Mouse (Mus musculus) stomach, postnatal 0 days (tissue): ENCODE measurements at regions not wholly inside any gene's neighbourhood (a gene's known extent, or its start where the extent isn't known, plus 50 kb on each side); places are given as distances from the start of the nearest gene placed in this dataset.
A peak's percentile ranks its signal among the peaks of the same experiment; 100 is the strongest.

ENCODE experiments used
- ATAC-seq: fragments of 200-750 bp; cut with Nextera tagmentation; 2 replicates; pipeline ENCODE4 v1.8.0; 2017; ENCODE audit not compliant: low FRiP score, low TSS enrichment
- DNase-seq: peaks from one replicate; pipeline ENCODE4 v3.0.0-alpha.2; 2016; ENCODE audit warnings: low spot score
- H3K27ac ChIP-seq: fragments of 300-500 bp; sonication (generic); replicated peaks from 2 replicates; pipeline ENCODE4 v1.5.1; 2014; ENCODE audit warnings: mild to moderate bottlenecking, control low read depth
- H3K27me3 ChIP-seq: fragments of 300-500 bp; sonication (generic); 2 replicates; pipeline ENCODE4 v1.6.1; 2014; ENCODE audit warnings: low read length; ENCODE audit not compliant: control insufficient read depth, insufficient read depth
- H3K36me3 ChIP-seq: fragments of 300-500 bp; sonication (generic); 2 replicates; pipeline ENCODE4 v1.6.1; 2014; ENCODE audit warnings: low read length, mixed read lengths; ENCODE audit not compliant: control insufficient read depth, insufficient read depth
- H3K4me1 ChIP-seq: fragments of 300-500 bp; sonication (generic); replicated peaks from 2 replicates; pipeline ENCODE4 v1.6.1; 2014; ENCODE audit warnings: antibody characterized with exemption; ENCODE audit not compliant: control insufficient read depth, insufficient read depth
- H3K4me2 ChIP-seq: fragments of 300-500 bp; sonication (generic); replicated peaks from 2 replicates; pipeline ENCODE4 v1.6.1; 2014; ENCODE audit warnings: low read depth, mild to moderate bottlenecking, control low read depth, moderate library complexity
- H3K4me3 ChIP-seq: fragments of 300-500 bp; sonication (generic); 2 replicates; pipeline ENCODE4 v1.5.1; 2014; ENCODE audit warnings: low read depth, low read length, control low read depth
- H3K9ac ChIP-seq: fragments of 300-500 bp; sonication (generic); 2 replicates; pipeline ENCODE4 v1.6.1; 2014; ENCODE audit warnings: mild to moderate bottlenecking, low read length, control low read depth, mixed read lengths
- H3K9me3 ChIP-seq: fragments of 300-500 bp; sonication (generic); 2 replicates; pipeline ENCODE4 v1.6.1; 2016; ENCODE audit warnings: low read length; ENCODE audit not compliant: control insufficient read depth
- CTCF ChIP-seq: IDR thresholded peaks from 2 replicates; pipeline ENCODE4 v1.5.1; 2016; ENCODE audit warnings: antibody characterized with exemption, low read depth, mild to moderate bottlenecking, moderate library complexity
- EP300 ChIP-seq: optimal IDR thresholded peaks from 2 replicates; pipeline ENCODE3; 2016; ENCODE audit warnings: antibody characterized with exemption
- WGBS: fragments of 180-500 bp; shearing (Covaris S2); extraction: QIAGEN DNeasy Blood & Tissue Kit; methylation state at CpG from one replicate; pipeline ENCODE4 v1.1.7; 2014; 5-methylcytosine and 5-hydroxymethylcytosine counted together

DNA sequence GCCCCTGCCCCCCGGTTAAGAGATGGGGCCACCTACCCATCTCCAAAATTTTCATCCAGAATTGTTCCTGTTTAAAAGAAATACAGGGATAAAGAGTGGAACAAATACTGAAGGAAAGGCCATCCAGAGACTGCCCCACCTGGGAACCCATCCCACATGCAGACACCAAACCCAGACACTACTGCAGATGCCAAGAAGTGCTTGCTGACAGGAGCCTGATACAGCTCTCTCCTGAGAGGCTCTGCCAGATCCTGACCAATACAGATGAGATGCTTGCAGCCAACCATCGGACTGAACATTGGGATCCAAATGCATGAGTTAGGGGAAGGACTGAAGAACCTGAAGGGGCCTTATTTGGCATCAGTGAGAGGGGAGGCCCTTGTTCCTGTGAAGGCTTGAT, 363.2 kb upstream of the Trib2 start:
- H3K27ac ChIP-seq: no peak overlapping the region
- no peak for ATAC-seq
- H3K4me1 ChIP-seq: no peaks in the 10 kb centered on the region
- H3K9ac ChIP-seq: no peak overlapping the region
- TF ChIP-seq EP300 (no peak), CTCF (no peak)
- 93% methylated on average over 2 of the region's 2 CpGs for WGBS
- DNase-seq: no peak
- no peaks in the 10 kb centered on the region for H3K36me3 ChIP-seq
- no peaks in the 10 kb centered on the region for H3K27me3 ChIP-seq
- H3K4me3 ChIP-seq: no peak overlapping the region
- no peaks in the 10 kb centered on the region for H3K9me3 ChIP-seq
- H3K4me2 ChIP-seq: no peak overlapping the region

DNA sequence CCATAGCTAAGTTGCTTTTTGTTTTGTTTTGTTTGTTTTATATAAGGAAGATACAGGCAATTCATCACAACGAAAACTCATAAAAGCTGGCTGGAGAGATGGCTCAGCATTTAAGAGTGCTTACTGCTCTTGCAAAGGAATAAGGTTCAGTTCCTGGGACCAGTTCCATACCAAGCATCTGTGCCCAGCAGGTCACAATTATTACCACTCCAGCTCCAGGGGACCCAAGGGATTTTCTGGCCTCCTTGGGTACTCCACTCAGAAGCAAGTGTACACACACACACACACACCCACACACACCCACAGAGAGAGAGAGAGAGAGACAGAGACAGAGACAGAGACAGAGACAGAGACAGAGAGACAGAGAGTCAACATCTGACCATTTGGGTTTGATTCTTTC, 359.6 kb upstream of the Trib2 start:
- H3K4me3 ChIP-seq: no peak overlapping the region
- no peaks in the 10 kb centered on the region for H3K9me3 ChIP-seq
- H3K9ac ChIP-seq: no peak overlapping the region
- WGBS: 89% methylated on average over 1 of the region's 1 CpGs
- no peak overlapping the region for H3K27ac ChIP-seq
- no peak for DNase-seq
- no peak overlapping the region for H3K4me2 ChIP-seq
- no peaks in the 10 kb centered on the region for H3K27me3 ChIP-seq
- no peak for TF ChIP-seq CTCF
- no peak for TF ChIP-seq EP300
- no peak for ATAC-seq
- no peaks in the 10 kb centered on the region for H3K4me1 ChIP-seq
- no peaks in the 10 kb centered on the region for H3K36me3 ChIP-seq

GRCm38 (mm10) chr12:16172176-16172575, 355.5 kb upstream of the Trib2 start:
- TF ChIP-seq EP300 (no peak), CTCF (no peak)
- WGBS: 68% methylated on average over 2 of the region's 2 CpGs
- ATAC-seq: no peak
- H3K36me3 ChIP-seq: no peaks in the 10 kb centered on the region
- no peak overlapping the region for H3K27ac ChIP-seq
- no peak overlapping the region for H3K4me3 ChIP-seq
- H3K9ac ChIP-seq: no peak overlapping the region
- no peaks in the 10 kb centered on the region for H3K9me3 ChIP-seq
- H3K4me1 ChIP-seq: peaks cover 4% of the 10 kb centered on the region; the same call in 1 of the 2 replicates
- no peak for DNase-seq
- no peak overlapping the region for H3K4me2 ChIP-seq
- H3K27me3 ChIP-seq: no peaks in the 10 kb centered on the region

- Histone ChIP-seq H3K4me1 (peaks cover 4% of the 10 kb centered on the region; the same call in 1 of the 2 replicates), H3K27me3 (no peaks in the 10 kb centered on the region), H3K9ac (no peak overlapping the region), H3K27ac (no peak overlapping the region), H3K4me3 (no peak overlapping the region), H3K9me3 (no peaks in the 10 kb centered on the region), H3K36me3 (no peaks in the 10 kb centered on the region), H3K4me2 (no peak overlapping the region)
- TF ChIP-seq CTCF (no peak), EP300 (no peak)
- DNase-seq (no peak), ATAC-seq (no peak)
- WGBS: 38% methylated on average over 5 of the region's 5 CpGs
Measured at GRCm38 (mm10) chr12:16171636-16172035, 354.9 kb upstream of the Trib2 start.

DNA sequence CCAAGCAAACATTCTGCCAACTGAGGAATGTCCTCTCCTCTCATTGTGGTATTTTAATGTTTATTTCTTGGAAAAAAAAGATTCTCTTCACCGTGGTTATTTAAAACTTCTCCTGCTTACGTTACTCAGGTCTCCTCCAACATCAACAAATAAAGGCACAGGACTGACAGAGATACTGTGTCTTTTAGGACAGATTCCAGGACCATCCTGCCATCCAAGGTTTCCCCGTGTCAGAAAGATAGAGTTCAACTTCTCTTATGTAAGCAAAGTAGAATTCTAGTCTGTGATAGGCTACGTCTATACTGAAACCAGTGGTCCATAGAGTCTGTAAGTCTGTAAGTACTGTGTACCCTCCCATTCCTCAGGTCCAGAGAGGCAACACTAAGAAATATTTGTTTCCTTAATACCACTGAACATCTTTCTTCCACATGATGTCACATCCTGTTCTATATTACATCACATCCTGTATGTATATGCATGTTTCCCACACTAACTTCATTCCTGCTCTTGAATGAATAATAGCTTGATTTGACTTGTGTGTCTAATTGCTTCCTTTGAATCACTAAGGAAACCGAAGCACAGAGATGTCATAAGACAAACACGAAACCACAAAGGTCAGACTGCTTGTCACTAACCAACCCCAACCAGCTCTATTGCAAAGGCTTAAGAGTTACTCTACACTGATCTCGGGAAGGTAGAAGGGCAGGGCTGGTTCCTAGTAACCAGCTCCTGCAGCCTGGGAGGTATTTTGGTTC, 353.2 kb upstream of the Trib2 start:
- Histone ChIP-seq H3K4me1 (peaks cover 4% of the 10 kb centered on the region; the same call in 1 of the 2 replicates), H3K27me3 (no peaks in the 10 kb centered on the region), H3K4me3 (no peak overlapping the region), H3K27ac (no peak overlapping the region), H3K36me3 (no peaks in the 10 kb centered on the region), H3K4me2 (no peak overlapping the region), H3K9me3 (no peaks in the 10 kb centered on the region), H3K9ac (no peak overlapping the region)
- ATAC-seq: no peak
- TF ChIP-seq CTCF (no peak), EP300 (no peak)
- no peak for DNase-seq
- WGBS: 58% methylated on average over 7 of the region's 7 CpGs

DNA sequence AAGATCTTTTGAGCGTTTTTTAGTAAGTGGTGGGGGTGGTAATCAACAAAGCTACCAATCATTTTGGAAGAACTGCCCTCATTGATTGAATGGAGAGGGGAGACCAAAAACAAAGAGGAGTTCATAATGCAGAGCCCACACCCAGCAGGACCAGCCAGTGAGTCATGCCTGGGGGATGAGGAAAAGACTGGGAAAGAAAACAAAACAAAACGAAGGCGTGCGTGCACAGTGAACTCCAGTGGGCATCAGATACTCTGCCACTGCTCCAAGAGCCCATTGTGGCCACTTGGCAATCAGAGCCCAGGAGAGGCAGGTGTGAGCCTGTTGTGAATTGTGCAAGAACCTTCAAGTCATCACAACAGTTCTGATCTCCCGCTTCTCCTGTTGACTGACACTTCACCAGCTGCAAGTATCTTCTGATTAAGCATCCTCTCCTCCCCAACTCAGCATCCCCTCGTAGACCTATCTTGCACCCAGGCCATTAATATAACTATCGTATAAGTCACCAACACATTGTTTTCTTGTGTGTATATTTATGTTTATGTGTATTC, 351.1 kb upstream of the Trib2 start:
- H3K36me3 ChIP-seq: no peaks in the 10 kb centered on the region
- H3K4me1 ChIP-seq: peaks cover 4% of the 10 kb centered on the region; the same call in 1 of the 2 replicates
- TF ChIP-seq CTCF (0 out of 2 replicates have a peak, but pooled peaks have one; percentile 13), EP300 (no peak)
- H3K4me2 ChIP-seq: no peak overlapping the region
- peak; percentile 75 for ATAC-seq
- H3K9ac ChIP-seq: no peak overlapping the region
- H3K27me3 ChIP-seq: no peaks in the 10 kb centered on the region
- H3K4me3 ChIP-seq: no peak overlapping the region
- no peak overlapping the region for H3K27ac ChIP-seq
- DNase-seq: peak; percentile 19
- H3K9me3 ChIP-seq: no peaks in the 10 kb centered on the region
- WGBS: 40% methylated on average over 7 of the region's 7 CpGs
